ENCODE assay signal across 7 mouse cellular contexts in the genomic region with DNA sequence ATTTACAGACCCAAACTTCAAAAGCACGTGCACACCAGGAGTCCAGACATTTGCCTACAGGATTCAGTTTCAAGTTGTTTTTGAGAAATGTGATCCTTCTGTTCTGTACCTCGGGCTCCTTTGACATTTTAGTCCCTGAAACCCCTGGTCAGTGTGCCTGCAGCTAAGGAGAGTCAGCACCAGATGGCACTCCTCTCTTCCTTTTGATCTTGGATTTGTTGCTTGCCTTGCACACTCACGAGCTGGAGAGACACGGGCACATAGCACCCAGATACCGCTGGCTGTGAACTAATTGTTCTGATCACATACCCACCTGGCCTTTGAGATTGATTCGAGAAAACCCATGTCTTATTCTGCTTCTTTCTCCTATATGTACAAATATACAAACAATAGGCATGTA.
A peak's percentile ranks its signal among the peaks of the same experiment; 100 is the strongest.
DNase-seq lines count a peak whose midpoint lies in the region; ATAC-seq and TF ChIP-seq lines count a peak whose summit lies in the region.

No protein-coding gene starts in this region.

- 20% methylated on average over 6 of the region's 6 CpGs for WGBS in forebrain, embryonic 13.5 days
- WGBS in intestine, postnatal 0 days, result 19% methylated on average over 6 of the region's 6 CpGs
- 20% methylated on average over 6 of the region's 6 CpGs for WGBS in neural tube, embryonic 15.5 days

- no peak overlapping the region for H3K27ac ChIP-seq in forebrain, embryonic 13.5 days
- no peak overlapping the region for H3K27ac ChIP-seq in intestine, postnatal 0 days (ENCODE audit: low read depth, low read length)
- H3K27ac ChIP-seq in neural tube, embryonic 15.5 days (replicated peaks), result no peak overlapping the region

- DNase-seq in ES-CJ7 (ENCODE audit: low read depth, low spot score), result peak; percentile 59
- peak; percentile 8 for DNase-seq in adrenal gland, adult 8-10 months
- peak; percentile 43 for DNase-seq in left cerebral cortex, postnatal 4 days

- no peaks in the 10 kb centered on the region for H3K9me3 ChIP-seq in forebrain, embryonic 13.5 days (replicated peaks)
- H3K9me3 ChIP-seq in intestine, postnatal 0 days (ENCODE audit: control insufficient read depth), result no peaks in the 10 kb centered on the region
- H3K9me3 ChIP-seq in neural tube, embryonic 15.5 days (replicated peaks), result no peaks in the 10 kb centered on the region

- no peaks in the 10 kb centered on the region for H3K27me3 ChIP-seq in forebrain, embryonic 13.5 days
- no peaks in the 10 kb centered on the region for H3K27me3 ChIP-seq in intestine, postnatal 0 days (replicated peaks; ENCODE audit: control insufficient read depth, insufficient read depth, low read length)
- H3K27me3 ChIP-seq in neural tube, embryonic 15.5 days (replicated peaks), result no peaks in the 10 kb centered on the region

- no peaks in the 10 kb centered on the region for H3K36me3 ChIP-seq in forebrain, embryonic 13.5 days (ENCODE audit: poor library complexity, severe bottlenecking)
- H3K36me3 ChIP-seq in intestine, postnatal 0 days (ENCODE audit: control insufficient read depth, insufficient read depth), result no peaks in the 10 kb centered on the region
- H3K36me3 ChIP-seq in neural tube, embryonic 15.5 days, result no peaks in the 10 kb centered on the region

- no peaks in the 10 kb centered on the region for H3K4me1 ChIP-seq in forebrain, embryonic 13.5 days
- H3K4me1 ChIP-seq in intestine, postnatal 0 days (replicated peaks; ENCODE audit: control insufficient read depth, insufficient read depth, low read length), result no peaks in the 10 kb centered on the region
- no peaks in the 10 kb centered on the region for H3K4me1 ChIP-seq in neural tube, embryonic 15.5 days

- H3K4me3 ChIP-seq in forebrain, embryonic 13.5 days, result no peak overlapping the region
- no peak overlapping the region for H3K4me3 ChIP-seq in intestine, postnatal 0 days (ENCODE audit: low read depth, low read length)
- H3K4me3 ChIP-seq in neural tube, embryonic 15.5 days (replicated peaks), result no peak overlapping the region

- TF ChIP-seq CTCF in intestine, postnatal 0 days (IDR thresholded peaks at IDR 0.05; ENCODE audit: low read depth), result peak; percentile 76

- intact Hi-C loops in left cerebral cortex, postnatal 4 days (cut with DNase I), result loop anchor here (10.0 kb wide), 1 partner anchor 1653 kb away; no protein-coding TSS in a partner anchor

- peak; percentile 86 for ATAC-seq in forebrain, embryonic 13.5 days
- ATAC-seq in intestine, postnatal 0 days, result peak; percentile 56; the same call in 1 of the 2 replicates
- peak; percentile 86; the same call in 1 of the 2 replicates for ATAC-seq in neural tube, embryonic 15.5 days (ENCODE audit: low FRiP score)
- ATAC-seq in CD4-positive, CD25-positive, alpha-beta regulatory T cell, adult 4 months, result no peak

- no peak overlapping the region for H3K9ac ChIP-seq in forebrain, embryonic 13.5 days
- H3K9ac ChIP-seq in intestine, postnatal 0 days (ENCODE audit: low read depth, low read length), result no peak overlapping the region
- no peak overlapping the region for H3K9ac ChIP-seq in neural tube, embryonic 15.5 days (replicated peaks)

- no peak overlapping the region for H3K4me2 ChIP-seq in forebrain, embryonic 13.5 days
- H3K4me2 ChIP-seq in intestine, postnatal 0 days (replicated peaks; ENCODE audit: low read depth), result no peak overlapping the region
- H3K4me2 ChIP-seq in neural tube, embryonic 15.5 days, result no peak overlapping the region

Comparison
In these comparisons a context has a peak if more than half of its experiments do, and no peak if none do; other contexts are left out.
1. DNase-seq: peak in every context shown above with its lines; median percentile 59 in ES-CJ7; 43 in left cerebral cortex, postnatal 4 days; 8 in adrenal gland, adult 8-10 months.